Mouse (Mus musculus) intestine, embryonic 14.5 days (tissue): ENCODE measurements around the gene Tmem215. TPM values are rescaled to one million over a fixed set of nuclear protein-coding genes. Genes with fewer than 3 reads are reported as not detected.

Experiments used
- ATAC-seq: fragments of 200-750 bp; cut with Nextera tagmentation; replicated peaks from 2 replicates; pipeline ENCODE4 v1.8.0; 2017; ENCODE audit warnings: low read depth, moderate number of reproducible peaks, moderate TSS enrichment, moderate library complexity; ENCODE audit not compliant: low FRiP score, low TSS enrichment
- DNase-seq: peaks from one replicate; pipeline ENCODE4 v3.0.0-alpha.2; 2018; ENCODE audit warnings: low spot score
- H3K27ac ChIP-seq: fragments of 300-500 bp; sonication (generic); 2 replicates; pipeline ENCODE4 v1.5.1; 2014; ENCODE audit warnings: low read depth, mild to moderate bottlenecking, control low read depth
- H3K27me3 ChIP-seq: fragments of 300-500 bp; sonication (generic); replicated peaks from 2 replicates; pipeline ENCODE4 v1.6.1; 2014; ENCODE audit warnings: low read length, control low read depth; ENCODE audit not compliant: control insufficient read depth, insufficient read depth
- H3K36me3 ChIP-seq: fragments of 300-500 bp; sonication (generic); 2 replicates; pipeline ENCODE4 v1.6.1; 2014; ENCODE audit warnings: low read length, control low read depth; ENCODE audit not compliant: control insufficient read depth, insufficient read depth
- H3K4me1 ChIP-seq: fragments of 300-500 bp; sonication (generic); replicated peaks from 2 replicates; pipeline ENCODE4 v1.6.1; 2014; ENCODE audit warnings: low read length, control low read depth, mixed read lengths; ENCODE audit not compliant: control insufficient read depth, insufficient read depth
- H3K4me2 ChIP-seq: fragments of 300-500 bp; sonication (generic); 2 replicates; pipeline ENCODE4 v1.6.1; 2014; ENCODE audit warnings: low read length
- H3K4me3 ChIP-seq: fragments of 300-500 bp; sonication (generic); 2 replicates; pipeline ENCODE4 v1.5.1; 2014; ENCODE audit warnings: low read depth, low read length, control low read depth, mixed read lengths
- H3K9ac ChIP-seq: fragments of 300-500 bp; sonication (generic); 2 replicates; pipeline ENCODE4 v1.6.1; 2014; ENCODE audit warnings: mild to moderate bottlenecking, low read length
- H3K9me3 ChIP-seq: fragments of 300-500 bp; sonication (generic); 2 replicates; pipeline ENCODE4 v1.6.1; 2016; ENCODE audit warnings: low read length, control low read depth; ENCODE audit not compliant: control insufficient read depth
- WGBS: fragments of 180-500 bp; shearing (Covaris S2); extraction: QIAGEN DNeasy Blood & Tissue Kit; methylation state at CpG from one replicate; pipeline ENCODE4 v1.1.7; 2014; 5-methylcytosine and 5-hydroxymethylcytosine counted together
- polyA plus RNA-seq: library from polyadenylated mRNA; unstranded; fragments of >200 nt; fragmentation: Nextera tagmentation; extraction: Ambion mirVana; gene quantifications from 2 replicates; pipeline ENCODE4 v1.2.1, GENCODE M21; 2014

The Tmem215 gene
- polyA plus RNA-seq, 1 experiment from 2014 or later = 1.8 TPM

DNA sequence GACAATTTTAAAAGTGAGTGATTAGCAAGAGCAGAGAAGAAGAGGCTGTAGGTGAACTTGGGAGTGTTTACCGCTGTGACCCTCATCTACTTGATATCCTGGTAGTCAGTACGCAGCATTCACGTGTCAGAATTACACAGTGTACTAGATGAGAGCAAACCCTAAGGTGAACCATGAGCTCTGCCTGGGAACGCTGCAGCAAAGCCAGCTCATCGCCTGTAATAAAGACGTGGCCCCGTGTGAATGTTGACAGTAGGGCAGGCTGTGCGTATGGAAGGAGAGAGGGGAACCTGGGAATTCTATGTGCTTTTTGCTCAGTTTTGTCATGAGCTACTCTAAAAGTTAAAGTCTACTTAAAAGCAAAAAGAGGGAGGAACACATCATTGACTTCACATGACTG lies 19.8 kb downstream of the Tmem215 start:
- Histone ChIP-seq H3K36me3 (no peaks in the 10 kb centered on the region), H3K27me3 (no peaks in the 10 kb centered on the region), H3K27ac (no peak overlapping the region), H3K9me3 (no peaks in the 10 kb centered on the region), H3K4me1 (no peaks in the 10 kb centered on the region), H3K9ac (no peak overlapping the region), H3K4me2 (no peak overlapping the region), H3K4me3 (no peak overlapping the region)
- no peak for DNase-seq
- WGBS = 76% methylated on average over 8 of the region's 8 CpGs
- no peak for ATAC-seq

DNA sequence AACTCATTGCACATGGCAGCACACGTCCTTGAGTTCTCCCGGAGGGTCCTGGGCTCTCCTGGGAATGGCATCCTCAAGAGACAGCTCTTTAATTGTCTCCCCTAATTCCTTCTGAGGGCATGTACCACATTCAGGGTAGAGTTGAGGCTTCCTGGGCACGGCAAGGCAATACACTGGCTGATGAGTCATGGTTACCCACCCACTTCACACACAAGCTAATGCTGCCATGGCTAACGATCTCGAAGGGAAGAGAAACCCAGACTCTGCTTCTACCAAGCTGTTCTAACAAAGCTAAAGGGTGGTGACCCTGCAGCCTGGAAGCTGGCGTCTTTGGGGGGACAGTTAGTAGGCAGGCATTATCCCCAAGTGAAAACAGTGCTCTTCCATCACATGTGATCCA lies 24.4 kb downstream of the Tmem215 start:
- ATAC-seq = no peak
- no peak for DNase-seq
- Histone ChIP-seq H3K4me3 (no peak overlapping the region), H3K9ac (no peak overlapping the region), H3K36me3 (no peaks in the 10 kb centered on the region), H3K27me3 (no peaks in the 10 kb centered on the region), H3K27ac (no peak overlapping the region), H3K4me1 (no peaks in the 10 kb centered on the region), H3K9me3 (no peaks in the 10 kb centered on the region), H3K4me2 (no peak overlapping the region)
- 83% methylated on average over 6 of the region's 6 CpGs for WGBS

DNA sequence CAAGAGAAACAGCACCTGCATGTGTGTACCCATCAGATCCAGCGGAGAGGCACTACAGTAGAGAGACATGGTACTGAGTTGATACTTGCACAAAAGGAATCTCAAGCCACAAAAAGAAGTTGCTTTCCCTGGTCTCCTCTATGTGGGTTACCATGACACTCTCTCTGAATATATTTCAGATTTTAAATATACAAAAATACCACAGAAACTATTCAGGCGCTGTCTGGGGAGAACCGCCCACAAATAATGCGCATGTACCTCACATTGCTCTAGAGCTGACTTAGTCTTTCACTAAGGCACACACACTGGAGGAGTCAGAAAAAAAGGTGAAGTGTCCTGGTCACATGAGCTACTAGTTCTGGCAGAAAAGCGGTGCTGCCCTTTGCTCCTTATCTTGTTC lies 24.8 kb downstream of the Tmem215 start:
- H3K27ac ChIP-seq = no peak overlapping the region
- no peak overlapping the region for H3K4me3 ChIP-seq
- no peak for DNase-seq
- 90% methylated on average over 5 of the region's 5 CpGs for WGBS
- no peaks in the 10 kb centered on the region for H3K9me3 ChIP-seq
- no peaks in the 10 kb centered on the region for H3K4me1 ChIP-seq
- no peak overlapping the region for H3K4me2 ChIP-seq
- H3K27me3 ChIP-seq = no peaks in the 10 kb centered on the region
- H3K36me3 ChIP-seq = no peaks in the 10 kb centered on the region
- ATAC-seq = no peak
- H3K9ac ChIP-seq = no peak overlapping the region

DNA sequence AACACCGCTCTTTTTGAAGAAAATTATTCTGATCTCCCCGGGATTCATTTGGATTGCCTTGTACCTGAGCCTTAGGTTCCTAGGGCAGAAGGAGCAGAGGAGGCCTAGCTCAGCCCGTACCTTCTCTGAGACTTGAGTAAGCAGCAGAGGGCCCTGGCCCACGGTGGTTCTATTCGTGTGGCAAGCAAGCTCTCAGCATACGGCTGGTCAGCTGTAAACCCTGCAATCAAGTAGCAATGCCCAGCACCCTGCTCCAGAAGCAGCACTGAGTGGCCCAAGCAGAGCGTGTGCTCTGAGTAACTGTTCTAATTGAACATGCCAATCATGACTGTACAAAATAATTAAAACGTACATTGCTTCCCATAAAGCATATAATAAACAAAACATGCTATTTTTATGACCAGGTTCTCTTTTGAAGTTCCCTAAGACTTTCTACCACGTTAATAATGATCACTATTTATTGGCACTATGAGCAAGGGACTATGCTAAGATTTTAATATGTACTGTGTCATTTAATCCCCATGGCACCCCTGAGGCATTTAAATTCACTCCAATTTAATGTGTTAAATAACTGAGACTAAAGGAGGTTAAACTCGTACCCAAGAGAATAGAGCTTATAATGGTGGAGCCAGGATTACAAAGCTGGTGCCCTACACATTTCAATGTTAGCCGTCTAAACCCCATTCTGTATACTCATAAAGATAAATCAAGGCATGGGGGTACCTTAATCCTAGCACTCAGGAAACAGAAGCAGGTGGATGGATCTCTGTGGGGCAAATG lies 28.0 kb downstream of the Tmem215 start:
- H3K4me3 ChIP-seq = no peak overlapping the region
- no peak overlapping the region for H3K4me2 ChIP-seq
- DNase-seq (no peak), ATAC-seq (no peak)
- no peak overlapping the region for H3K27ac ChIP-seq
- WGBS = 86% methylated on average over 11 of the region's 11 CpGs
- no peaks in the 10 kb centered on the region for H3K27me3 ChIP-seq
- no peaks in the 10 kb centered on the region for H3K36me3 ChIP-seq
- no peaks in the 10 kb centered on the region for H3K9me3 ChIP-seq
- no peak overlapping the region for H3K9ac ChIP-seq
- no peaks in the 10 kb centered on the region for H3K4me1 ChIP-seq

GRCm38 (mm10) chr4:40502459-40502858 lies 30.5 kb downstream of the Tmem215 start:
- no peak overlapping the region for H3K27ac ChIP-seq
- no peaks in the 10 kb centered on the region for H3K36me3 ChIP-seq
- no peak overlapping the region for H3K4me2 ChIP-seq
- H3K27me3 ChIP-seq = no peaks in the 10 kb centered on the region
- ATAC-seq = no peak
- H3K4me3 ChIP-seq = no peak overlapping the region
- H3K4me1 ChIP-seq = no peaks in the 10 kb centered on the region
- no peak for DNase-seq
- WGBS = 77% methylated on average over 3 of the region's 3 CpGs
- H3K9me3 ChIP-seq = no peaks in the 10 kb centered on the region
- no peak overlapping the region for H3K9ac ChIP-seq

GRCm38 (mm10) chr4:40509534-40509933 lies 37.6 kb downstream of the Tmem215 start:
- no peak overlapping the region for H3K4me3 ChIP-seq
- H3K36me3 ChIP-seq = no peaks in the 10 kb centered on the region
- H3K9me3 ChIP-seq = no peaks in the 10 kb centered on the region
- peaks cover 3% of the 10 kb centered on the region; the same call in 1 of the 2 replicates for H3K4me1 ChIP-seq
- no peak overlapping the region for H3K9ac ChIP-seq
- H3K4me2 ChIP-seq = no peak overlapping the region
- no peak overlapping the region for H3K27ac ChIP-seq
- H3K27me3 ChIP-seq = no peaks in the 10 kb centered on the region
- ATAC-seq (no peak), DNase-seq (no peak)
- 78% methylated on average over 16 of the region's 16 CpGs for WGBS

DNA sequence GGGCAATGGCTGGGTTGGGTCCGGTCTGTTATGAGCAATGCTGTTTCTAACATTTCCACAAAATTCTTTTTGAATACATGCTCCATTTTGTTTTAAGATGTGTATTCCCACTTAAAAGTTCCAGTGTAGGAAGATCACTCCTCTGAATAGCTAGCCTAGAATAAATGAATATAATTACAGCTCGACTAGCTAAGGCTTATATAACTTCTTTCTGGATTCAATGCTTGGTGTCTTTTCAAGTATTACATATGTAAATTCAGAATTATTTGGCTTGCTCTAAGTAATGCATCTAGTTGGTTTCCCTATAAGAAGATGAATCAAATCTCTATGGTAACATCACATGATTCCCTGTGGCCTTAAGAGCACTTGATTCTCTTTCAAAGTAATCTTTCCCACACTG lies 41.3 kb downstream of the Tmem215 start:
- Histone ChIP-seq H3K4me1 (peaks cover 3% of the 10 kb centered on the region; the same call in 1 of the 2 replicates), H3K4me3 (no peak overlapping the region), H3K9ac (no peak overlapping the region), H3K4me2 (no peak overlapping the region), H3K27ac (no peak overlapping the region), H3K9me3 (no peaks in the 10 kb centered on the region), H3K27me3 (no peaks in the 10 kb centered on the region), H3K36me3 (no peaks in the 10 kb centered on the region)
- no peak for DNase-seq
- no peak for ATAC-seq
- WGBS = 94% methylated on average over 2 of the region's 2 CpGs

- 92% methylated on average over 14 of the region's 14 CpGs for WGBS
- Histone ChIP-seq H3K9ac (no peak overlapping the region), H3K4me3 (no peak overlapping the region), H3K27ac (no peak overlapping the region), H3K4me1 (no peaks in the 10 kb centered on the region), H3K27me3 (no peaks in the 10 kb centered on the region), H3K4me2 (no peak overlapping the region), H3K9me3 (peaks cover 3% of the 10 kb centered on the region; the same call in 1 of the 2 replicates), H3K36me3 (no peaks in the 10 kb centered on the region)
- no peak for DNase-seq
- ATAC-seq = no peak
Measured at GRCm38 (mm10) chr4:40518545-40519324, 46.8 kb downstream of the Tmem215 start.
